Mouse (Mus musculus) adrenal gland, postnatal 36 days (tissue): ENCODE measurements around the gene Gm44503. TPM values are rescaled to one million over a fixed set of nuclear protein-coding genes. Genes with fewer than 3 reads are reported as not detected.

Source experiments
- DNase-seq, 2 experiments: peaks; one replicate each; pipeline ENCODE4 v3.0.0; 2021; ENCODE audit warnings: mixed read lengths in 1 of 2
- total RNA-seq, 2 experiments: library from RNA; stranded (reverse); gene quantifications; 2 replicates each; pipeline ENCODE4 v1.2.3; 2021

Gm44503 gene
- total RNA-seq, 2 experiments from 2014 or later = not detected

DNA sequence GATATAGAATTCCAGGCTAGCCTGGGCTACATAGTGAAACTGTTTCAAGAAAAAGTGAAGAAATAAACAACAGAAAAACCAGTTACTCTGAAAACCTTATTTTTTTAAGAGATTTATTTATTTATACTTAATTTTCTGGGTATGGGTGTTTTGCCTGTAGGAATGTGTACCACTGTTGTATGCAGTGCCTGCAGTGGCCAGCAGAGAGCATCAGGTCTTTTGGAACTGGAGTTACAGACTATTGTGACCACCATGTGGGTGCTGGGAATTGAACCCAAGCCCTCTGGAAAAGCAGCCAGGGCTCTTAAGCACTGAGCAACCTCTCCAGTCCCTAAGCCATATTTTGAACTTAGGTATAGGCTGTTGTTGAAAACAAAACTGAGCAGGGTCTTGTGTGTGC, 14.3 kb downstream of the Gm44503 start:
- no peak for DNase-seq

GRCm38 (mm10) chr9:72974734-72975133, 16.1 kb downstream of the Gm44503 start:
- DNase-seq = no peak

GRCm38 (mm10) chr9:72975242-72975641, 16.6 kb downstream of the Gm44503 start:
- DNase-seq = no peak

DNA sequence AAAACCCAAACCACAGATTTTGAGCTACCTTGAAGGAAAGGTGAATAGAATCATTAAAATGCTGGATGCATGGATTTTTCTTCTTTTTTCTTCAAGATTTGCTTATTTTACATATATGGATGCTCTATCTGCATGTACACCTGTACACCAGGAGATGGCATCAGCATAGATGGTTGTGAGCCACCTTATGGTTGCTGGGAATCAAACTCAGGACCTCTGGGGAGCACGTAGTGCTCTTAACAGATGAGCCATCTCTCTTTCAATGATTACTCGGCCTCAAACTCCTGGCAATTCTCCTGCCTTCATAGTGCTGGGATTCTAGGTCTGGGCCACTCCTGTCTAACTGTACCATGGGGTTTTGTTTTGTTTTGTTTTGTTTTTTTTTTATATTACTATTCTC, 24.4 kb downstream of the Gm44503 start:
- no peak for DNase-seq

DNA sequence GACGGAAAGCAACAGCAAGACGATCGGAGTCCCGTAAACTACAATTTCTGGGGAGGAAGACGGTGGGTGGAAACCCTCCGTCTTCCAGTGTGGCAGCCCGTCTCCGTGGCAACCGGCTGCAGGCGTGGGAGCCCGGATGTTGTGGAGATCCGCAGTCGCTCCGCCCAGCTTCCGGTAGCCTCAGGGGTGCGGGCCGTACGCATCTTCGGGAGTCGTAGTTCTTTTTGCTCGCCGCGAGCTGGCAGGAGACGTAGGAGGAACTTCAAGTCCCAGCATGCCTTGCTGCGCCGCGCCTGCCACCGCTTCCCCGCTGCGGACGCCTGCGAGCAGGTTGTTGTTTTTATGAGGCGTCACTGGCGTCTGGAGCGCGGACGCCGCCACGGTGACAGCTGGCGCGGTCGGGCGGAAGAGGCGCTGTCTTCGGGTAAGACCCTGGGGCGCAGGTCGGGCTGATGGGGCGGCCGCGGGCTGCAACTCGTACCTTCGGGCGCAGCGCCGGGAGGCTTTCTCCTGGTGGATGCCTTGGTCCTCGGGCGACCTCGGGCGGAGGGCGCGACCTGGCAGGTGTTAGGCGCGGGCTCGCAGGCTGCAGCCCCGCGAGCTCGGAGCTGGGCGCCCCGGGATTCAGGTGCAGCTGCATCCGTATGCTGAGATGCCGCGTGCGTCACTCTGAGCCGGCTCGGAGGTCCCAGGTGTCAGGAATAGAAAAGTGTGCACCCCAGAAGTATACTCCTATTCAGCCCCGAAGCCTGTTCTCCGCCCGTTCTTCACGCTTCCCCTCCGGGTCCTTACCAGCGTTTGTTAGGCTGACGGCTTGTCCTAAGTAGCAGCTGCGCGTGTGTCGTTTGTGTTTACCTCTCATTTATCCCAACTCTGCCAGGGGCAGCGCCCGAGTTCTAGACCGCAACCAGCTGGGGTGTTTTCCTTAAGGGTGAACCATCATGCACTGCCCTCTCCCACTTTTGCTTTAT, 26.9 kb downstream of the Gm44503 start, which contains the start of the genes Ccpg1os and Ccpg1:
Ccpg1os (minus strand) TSS at position 133 of the 971 bp plus-strand sequence.
Ccpg1 (plus strand) TSS at position 180 of the 971 bp plus-strand sequence.
- DNase-seq = peak; percentile 97 to 98

- no peak for DNase-seq
Observed at GRCm38 (mm10) chr9:72987703-72988102, 29.1 kb downstream of the Gm44503 start.

DNA sequence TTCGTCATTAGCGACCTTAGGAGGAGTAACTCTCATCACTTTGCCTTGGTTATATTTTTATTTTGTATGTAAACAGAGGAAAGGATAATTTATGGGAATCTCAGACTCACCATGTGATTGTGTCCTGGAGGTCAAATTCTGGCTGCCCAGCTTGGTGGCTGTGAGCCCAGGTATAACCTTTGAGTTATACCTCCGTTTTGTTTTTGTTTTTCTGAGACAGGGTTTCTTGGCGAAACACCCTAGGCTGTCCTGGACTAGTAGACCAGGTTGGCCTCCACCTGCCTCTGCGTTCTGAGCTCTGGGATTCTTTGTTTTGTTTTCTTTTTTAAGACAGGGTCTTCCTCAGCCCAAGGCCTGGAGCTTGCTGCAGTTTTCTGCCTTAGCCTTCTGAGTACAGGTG, 30.1 kb downstream of the Gm44503 start:
- no peak for DNase-seq

DNA sequence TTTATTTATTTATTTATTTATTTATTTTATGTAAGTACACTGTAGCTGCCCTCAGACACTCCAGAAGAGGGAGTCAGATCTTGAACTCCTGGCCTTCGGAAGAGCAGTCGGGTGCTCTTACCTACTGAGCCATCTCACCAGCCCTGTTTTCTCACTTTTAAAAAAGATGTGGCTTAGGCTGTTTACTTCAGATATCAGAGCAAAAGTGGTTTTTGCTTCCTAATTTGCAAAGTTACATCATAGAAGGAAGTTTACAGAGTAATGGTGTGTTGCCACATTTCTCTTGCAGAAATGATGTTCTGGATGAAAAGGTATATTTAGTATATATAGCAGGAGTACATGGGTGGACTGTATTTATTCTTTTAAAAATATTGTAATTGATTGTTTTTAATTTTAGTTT, 32.8 kb downstream of the Gm44503 start:
- DNase-seq = no peak

DNA sequence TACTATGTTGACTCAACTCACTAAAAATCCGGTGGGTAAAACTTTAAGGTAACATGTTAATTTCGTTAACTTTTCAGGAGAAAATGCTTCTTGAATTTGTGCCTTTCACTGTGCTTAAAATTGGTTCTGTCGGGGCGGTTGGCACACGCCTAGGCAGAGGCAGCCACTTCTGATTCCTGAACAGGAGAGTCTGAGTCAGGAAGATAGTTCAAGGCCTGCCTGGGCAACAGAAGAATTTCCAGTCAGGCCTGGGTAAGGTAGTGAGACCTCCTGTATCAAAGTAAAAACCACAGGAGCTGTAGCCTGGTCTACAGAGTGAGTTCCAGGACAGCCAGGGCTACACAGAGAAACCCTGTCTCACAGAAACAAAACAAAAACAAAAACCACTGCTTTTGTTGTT, 33.9 kb downstream of the Gm44503 start:
- peak; percentile 39 to 48 for DNase-seq

DNA sequence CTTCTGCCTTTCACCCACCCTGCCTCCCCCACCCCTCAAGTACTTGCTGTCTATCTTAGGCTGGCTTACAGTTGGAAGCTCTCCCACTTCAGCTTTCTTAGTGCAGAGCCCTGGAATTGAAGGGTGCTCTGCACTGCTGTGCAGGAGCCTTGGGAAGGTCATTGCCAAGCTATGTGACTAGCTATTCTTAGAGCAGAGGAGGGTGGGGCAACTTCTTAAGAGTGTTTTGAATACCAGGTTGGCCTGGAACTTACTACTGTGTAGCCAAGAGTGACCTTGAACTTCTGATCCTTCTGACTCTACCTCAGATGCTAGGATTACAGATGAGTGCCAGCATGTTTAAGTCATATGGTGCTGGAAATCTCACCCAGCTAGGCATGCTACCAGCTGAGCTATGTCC, 37.5 kb downstream of the Gm44503 start:
- DNase-seq = no peak

DNA sequence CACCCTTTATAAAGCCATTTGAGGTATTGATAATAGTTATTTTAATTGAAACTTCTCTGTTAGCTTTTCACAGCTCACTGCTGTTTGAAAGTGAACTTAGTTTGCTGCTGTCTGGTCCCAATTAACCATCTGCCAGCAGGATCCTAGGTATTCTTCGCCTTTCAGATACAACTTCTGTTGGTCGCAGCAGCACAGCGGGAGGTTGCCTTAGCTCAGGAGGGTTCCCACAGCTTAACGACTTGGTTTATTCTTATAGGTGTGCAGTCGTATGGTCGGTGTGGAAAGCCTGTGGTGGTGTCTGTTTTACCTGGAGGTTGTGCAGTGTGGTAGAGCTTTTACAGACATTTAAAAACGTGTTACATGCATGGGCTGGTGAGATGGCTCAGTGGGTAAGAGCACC, 38.2 kb downstream of the Gm44503 start:
- no peak for DNase-seq

GRCm38 (mm10) chr9:73000487-73000886, 41.8 kb downstream of the Gm44503 start:
- DNase-seq = no peak

DNA sequence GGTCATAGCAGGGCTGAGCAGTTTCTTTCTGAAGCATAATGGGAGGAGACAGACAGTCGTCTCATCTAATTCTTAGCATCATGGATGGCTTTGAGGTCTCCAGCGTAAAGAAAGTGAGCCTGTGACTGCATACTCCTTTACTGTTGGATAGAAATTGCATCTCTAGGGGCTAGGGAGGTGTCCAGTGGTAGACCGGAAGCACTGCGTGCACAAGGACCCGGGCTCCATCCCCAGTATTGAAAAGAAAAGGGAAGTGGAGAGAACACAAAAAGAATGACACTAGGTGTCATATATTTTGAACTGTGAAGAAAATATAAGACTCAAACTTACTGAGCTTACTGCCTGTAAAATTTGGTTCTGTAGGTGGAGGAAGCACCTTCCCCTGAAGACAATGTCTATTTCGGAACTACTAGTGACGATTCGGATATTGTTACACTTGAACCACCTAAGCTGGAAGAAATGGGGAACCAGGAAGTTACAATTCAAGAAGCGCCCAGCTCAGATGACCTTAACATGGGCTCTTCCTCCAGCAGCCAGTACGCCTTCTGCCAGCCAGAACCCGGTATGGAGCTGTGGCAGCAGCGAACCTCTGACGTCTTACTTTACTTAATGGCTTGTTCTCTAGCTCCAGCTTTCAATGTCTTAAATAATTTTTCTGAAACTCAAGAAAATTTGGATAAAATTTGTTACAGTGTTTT, 42.8 kb downstream of the Gm44503 start:
- DNase-seq = no peak

- peak; percentile 37 to 48 for DNase-seq
Observed at GRCm38 (mm10) chr9:73002177-73002576, 43.5 kb downstream of the Gm44503 start.

GRCm38 (mm10) chr9:73004076-73004475, 45.4 kb downstream of the Gm44503 start:
- DNase-seq = no peak

DNA sequence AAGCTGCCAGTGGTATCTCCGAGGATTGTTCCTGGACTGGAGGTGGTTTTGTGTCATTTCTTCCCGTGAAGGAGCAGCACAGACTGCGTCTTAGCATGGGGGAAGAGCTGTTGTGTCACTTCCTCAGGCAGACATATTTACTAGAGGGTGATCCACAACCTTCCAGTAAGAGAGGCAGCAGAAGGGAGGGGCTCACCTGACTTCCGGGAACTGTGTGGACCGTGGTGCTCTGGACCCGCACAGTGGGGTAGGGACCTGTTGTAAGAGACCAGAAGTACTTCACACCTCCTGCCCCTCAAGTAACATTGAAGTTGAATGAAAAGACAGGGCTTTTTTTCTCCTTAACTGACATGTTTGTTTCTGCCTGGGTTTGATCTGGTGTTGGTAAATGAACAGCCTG, 46.5 kb downstream of the Gm44503 start:
- no peak for DNase-seq

- no peak for DNase-seq
Observed at GRCm38 (mm10) chr9:73006175-73006574, 47.5 kb downstream of the Gm44503 start.

- no peak for DNase-seq
Observed at GRCm38 (mm10) chr9:73008384-73008783, 49.7 kb downstream of the Gm44503 start.

- no peak for DNase-seq
Observed at GRCm38 (mm10) chr9:73012629-73013028, 54.0 kb downstream of the Gm44503 start.

- DNase-seq = no peak
Observed at GRCm38 (mm10) chr9:73014724-73015123, 56.1 kb downstream of the Gm44503 start.

DNA sequence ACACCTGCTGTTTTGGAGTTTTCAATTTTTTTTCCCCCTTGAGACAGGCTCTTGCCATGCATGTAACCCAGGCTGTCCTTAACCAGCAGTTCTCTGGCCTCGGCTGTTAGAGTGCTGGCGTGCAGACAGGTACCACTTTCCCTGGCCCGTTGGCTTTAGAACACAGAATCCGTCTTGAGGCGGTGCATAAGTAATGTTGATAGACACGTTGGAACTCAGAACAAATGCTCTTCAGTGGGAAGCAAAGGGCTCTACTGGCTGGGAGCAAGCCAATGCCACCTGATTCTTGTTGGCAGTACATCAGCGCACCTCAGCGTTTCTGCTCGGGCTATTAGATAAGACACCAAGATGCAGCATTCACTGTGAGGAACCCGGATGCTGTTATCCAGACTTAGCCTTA, 61.2 kb downstream of the Gm44503 start:
- DNase-seq = no peak

- peak; percentile 40 to 58 for DNase-seq
Observed at GRCm38 (mm10) chr9:73020566-73021097, 62.0 kb downstream of the Gm44503 start.
